Mouse (Mus musculus) kidney, postnatal 36 days (tissue): ENCODE results near the gene Pick1.
A peak's percentile ranks its signal among the peaks of the same experiment; 100 is the strongest.

ENCODE experiments used
- DNase-seq, 2 experiments: peaks; one replicate each; pipeline ENCODE4 v3.0.0; 2021 to 2022; ENCODE audit warnings: mixed read lengths in 2 of 2

Pick1 gene

DNA sequence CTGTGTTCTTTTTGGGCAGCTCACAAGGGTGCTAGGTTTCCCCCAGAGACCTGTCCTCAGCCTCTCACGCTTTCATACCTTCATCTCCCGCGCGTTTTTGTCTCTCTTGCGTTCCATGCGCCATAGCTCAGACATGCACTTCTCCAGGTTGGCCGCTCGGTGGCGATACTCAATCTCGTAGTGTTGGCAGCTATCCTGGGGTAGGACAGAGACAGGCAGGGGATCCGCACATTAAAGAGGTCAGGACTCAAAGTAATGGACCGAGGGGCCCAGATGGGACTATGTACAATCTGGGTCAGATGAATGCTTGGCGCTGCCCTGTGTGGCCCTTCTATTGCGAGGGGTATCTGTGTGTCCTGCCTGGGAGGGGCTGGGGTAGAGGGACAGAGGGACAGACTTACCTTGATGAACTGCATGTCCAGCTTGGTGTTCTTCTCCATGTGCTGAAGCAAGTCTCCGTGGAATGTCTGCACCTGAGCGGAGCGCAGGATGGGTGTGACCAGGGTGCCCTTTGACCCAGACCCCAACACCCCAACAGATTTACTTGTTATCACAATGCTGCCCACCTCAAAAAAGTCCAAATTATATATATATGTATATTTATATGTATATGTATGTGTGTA, 42.3 kb downstream of the Pick1 start:
- peak in 1 of 2 experiments; percentile 61 for DNase-seq

DNA sequence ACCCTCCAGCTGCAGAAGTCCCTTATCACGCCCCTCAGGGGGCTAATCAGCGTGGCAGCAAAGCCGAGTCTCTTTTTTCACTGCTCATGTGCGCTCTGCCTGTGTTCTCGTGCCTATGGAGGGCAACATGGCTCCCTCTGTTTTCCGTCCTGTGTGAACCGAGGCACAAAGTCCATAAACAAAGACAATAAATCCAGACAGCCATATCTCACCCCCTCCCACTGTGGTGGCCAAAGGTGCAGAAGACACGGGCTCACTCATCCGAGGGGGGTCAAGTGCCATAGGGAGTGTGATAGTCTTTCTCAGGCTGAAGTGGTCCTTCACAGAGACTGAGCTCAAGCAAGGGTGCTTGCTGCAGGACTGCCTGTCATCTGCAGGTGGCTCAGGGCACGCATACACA, 44.0 kb downstream of the Pick1 start:
- no peak for DNase-seq

DNA sequence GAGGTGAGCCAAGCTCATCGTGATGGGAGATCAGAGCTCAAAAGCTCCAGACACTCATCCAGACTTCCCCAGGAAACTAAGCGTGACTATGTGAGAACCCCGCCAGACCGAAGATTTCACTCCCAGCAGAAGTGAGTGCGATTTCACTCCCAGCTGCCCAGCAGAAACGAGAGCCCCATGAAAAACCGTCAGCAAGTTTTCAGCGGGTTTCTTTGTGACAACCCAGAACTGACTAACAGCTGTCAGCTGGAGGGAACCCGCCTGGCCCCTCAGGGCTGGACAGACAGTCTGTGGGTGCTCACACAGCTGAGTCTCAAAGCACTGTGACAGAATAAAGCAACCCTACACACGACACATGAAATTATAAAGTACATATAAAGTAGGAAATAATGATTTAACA, 48.8 kb downstream of the Pick1 start:
- no peak for DNase-seq

DNA sequence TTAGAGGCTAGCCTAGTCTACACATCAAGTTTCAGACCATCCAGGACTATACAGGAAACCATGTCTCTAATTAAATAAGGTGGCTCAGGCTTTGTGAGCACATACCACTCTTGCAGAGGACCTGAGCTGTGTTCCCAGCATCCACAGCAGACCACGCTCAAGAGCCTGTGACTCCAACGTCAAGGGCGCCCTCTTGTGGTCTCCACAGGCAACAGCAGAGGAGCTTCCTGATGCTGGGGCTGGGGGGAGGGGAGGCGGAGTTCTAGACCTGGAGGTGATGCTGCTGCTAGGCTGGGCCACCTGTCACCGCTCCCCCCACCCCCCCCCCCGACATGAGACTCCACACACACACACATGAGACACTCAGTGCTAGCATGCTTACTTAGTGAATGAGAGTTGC, 51.2 kb downstream of the Pick1 start:
- DNase-seq = peak; percentile 30 to 74

DNA sequence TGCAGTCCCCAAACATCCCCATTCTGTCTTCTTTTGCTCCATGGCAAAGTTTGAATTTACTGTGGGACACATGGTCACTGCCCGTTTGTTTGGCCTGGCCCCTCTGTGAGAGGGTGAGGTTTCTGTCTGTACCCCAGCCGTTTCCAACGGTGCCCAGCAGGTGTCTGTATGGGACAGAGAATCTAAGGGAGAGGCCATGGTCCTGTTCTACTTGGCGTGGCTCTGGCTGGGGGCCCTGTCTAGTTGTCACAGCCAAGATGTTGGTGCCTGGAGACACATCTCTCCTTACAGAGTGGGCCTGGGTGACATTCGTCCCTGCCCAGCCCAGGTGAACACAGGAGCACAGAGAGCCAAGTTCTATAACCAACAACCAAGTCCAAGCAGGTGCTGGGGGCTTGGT, 51.9 kb downstream of the Pick1 start:
- DNase-seq = peak in 1 of 2 experiments; percentile 37

DNA sequence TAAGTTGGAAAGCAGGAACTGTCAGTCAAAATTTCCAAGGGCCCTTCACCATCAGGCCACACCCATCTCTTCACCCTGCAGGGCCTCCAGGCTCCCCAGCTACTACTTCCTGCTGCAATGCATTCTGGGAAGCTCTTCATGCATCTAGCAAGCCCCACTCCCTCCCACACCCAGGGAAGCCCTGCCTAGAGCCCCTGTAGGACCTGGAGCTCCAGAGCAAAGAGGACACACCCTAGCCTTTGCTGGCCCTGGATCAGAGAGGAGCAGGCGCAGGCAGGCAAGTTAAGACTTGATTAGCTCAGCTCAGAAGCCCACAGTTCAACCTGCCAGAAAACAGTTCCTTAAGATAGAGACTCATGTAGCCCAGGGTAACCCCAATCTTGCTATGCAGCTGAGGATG, 52.4 kb downstream of the Pick1 start:
- no peak for DNase-seq

DNA sequence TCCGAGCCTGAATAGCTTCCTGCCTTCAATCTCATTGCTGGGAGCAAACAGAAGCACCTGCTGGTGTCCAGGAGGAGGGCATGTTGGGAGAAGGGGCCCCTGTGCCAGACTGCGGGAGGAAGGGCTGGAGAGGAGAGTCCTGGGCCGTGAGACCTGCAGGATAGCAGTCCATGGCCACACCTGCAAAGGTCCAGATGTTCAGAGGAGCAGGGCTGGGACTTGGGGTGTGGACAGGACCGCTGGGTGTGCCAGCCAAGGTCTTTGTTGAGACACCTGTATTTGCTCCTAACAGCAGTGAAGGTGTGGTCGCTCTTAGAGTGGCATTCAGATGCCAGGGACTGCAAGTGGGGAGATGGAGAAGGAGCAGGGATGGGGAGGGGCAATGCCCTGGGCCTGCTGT, 53.5 kb downstream of the Pick1 start:
- DNase-seq = no peak

DNA sequence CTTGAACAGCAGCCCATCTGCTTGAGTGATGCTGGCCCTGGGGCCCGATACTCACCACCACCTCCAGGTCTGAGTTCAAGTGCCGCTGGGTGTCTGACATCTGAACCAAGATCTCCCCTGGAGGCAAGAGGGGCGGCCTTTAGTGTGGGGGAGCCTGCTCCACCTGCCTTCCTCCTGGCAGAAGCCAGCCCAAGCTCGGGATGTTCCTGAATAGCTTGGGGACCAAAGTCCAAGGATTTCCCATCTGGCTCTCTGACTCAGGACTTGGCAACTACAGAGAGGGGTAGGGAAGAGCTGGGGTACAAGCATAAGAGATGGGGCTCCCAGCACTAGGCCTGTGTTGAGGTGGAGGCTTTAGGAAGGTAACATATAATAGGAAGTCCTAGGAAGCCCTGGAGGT, 54.4 kb downstream of the Pick1 start:
- DNase-seq = peak; percentile 66 to 79

DNA sequence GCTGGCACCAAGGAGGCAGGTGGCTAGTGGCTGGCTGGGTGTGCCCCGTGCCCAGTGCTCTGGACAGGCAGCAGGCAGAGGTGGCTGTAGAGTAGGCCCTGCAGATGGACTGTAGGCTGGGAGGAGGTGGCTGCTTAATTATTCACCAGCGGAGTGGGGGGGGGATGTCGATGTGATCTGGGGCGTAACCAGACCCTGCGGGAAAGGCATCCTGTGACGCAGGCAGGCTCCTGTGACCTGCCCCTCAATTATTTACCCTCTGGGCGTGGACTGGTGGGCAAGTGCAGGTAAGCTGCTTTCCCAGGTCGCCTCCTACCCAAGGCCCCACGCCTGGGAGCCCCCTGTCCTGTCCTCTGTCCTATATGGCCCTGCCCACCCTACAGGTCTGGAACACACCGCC, 56.4 kb downstream of the Pick1 start, which contains the start of gene Baiap2l2:
Baiap2l2 (minus strand) TSS at position 139 of the 400 bp plus-strand sequence.
- DNase-seq = peak; percentile 88 to 91

DNA sequence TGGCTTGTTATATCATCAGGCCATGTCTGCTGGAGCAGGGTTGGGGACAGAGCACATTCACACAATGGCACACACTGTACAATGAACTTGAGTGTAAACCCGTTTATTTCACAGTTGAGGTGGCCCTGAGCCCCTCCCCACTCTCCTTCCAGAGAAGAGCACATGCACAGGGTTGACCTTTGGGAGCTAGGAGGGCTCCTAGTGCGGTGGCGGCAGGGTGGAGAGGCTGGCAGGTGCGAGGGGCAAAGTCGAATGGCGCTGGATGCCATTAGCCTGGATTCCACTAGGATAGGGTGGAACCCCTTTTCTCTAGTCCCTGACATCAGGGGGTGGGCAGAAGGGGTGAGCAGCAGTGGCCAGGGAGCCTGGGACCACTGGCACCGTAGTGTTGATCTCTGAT, 57.2 kb downstream of the Pick1 start:
- DNase-seq = peak; percentile 76 to 77

DNA sequence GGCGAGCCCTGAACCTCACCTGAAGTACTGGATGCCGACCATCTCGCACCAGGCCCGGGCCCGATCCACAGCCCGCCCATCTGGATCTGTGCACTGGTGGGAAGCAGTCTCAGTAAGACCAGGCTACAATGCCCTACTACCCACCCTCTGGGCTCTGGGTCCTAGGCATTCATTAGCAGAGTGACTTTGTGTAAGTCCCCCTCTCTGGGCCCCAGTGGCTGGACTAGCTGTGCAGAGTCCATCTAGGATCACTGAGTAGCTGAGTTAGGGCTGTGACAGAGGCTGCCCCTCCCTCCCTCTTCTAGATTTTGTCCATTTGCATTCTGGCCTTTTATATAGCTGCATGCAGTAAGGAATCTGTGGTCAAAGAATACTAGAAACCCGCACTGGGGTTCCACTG, 58.1 kb downstream of the Pick1 start:
- DNase-seq = peak; percentile 52

DNA sequence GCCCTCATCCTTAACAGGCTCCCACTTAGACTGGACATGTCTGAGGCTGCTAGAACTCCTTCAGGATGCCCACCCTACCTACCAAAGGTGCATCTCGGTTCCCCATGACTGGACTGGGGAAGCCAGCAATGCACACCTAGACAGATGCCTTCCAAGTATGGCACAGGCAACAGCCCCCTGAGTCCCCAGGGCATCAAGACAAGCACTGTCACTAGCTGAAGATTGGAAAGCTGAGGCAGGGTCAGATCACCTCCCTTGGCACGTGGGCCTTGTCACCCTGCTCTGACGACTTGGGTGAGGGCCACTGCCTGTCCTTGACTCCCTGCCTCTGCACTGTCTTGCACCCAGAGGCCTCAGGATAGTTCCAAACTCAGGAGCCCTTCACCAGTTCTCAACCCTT, 59.4 kb downstream of the Pick1 start:
- no peak for DNase-seq

DNA sequence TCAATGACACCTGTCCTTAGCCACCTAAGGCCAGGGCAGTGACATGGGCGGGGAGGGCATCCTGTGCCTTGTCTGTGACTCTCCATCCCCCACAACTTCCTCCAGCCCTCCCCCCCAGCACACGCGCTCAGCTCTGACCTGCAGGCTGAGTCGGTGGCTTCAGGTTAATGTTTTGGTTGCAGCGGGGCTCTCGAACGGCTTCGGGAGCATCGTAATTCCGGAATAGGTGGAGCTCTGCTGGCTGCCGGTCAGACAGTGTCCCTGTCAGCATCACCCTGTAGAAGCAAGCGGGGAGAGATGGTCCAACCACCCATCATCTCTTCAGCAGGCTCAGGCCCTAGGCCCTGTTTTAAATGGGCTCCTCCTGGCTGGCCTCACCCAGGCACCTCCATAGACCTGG, 60.5 kb downstream of the Pick1 start:
- no peak for DNase-seq

DNA sequence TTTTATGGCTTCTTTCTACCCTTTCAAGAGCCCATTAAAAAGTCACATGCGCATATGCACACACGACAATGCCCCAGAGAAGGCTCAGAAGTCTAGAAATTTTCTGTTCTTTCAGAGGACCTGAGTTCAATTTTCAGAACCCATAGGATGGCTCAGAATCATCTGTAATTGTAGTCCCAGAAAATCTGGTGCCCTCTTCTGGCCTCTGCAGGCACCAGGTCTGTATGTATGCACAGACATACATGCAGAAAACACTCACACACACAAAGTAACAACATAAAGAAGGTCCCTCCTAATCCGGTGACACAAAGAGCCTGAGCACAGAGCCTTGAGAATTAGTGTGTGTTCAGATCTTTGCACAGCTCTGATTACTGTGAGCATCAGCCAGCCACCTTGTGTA, 61.4 kb downstream of the Pick1 start:
- DNase-seq = no peak

DNA sequence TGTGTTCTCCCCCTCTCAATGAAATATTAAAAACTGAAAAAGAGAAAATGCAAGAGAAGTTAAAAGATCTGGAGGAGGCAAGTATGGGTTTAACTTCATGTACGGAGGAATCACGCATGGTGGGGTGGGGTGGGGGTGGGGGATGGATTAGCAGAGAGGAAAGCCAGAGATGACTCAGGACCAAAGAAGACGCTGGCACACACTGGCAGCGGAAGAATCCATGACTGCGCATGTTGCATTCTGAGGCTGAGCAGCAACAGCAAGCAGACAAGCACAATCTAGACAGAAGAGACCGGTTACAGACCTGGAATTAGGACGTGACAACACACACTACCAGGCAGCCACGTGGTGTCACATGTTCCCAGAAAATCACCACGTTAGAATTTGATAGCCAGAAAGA, 63.8 kb downstream of the Pick1 start:
- DNase-seq = no peak

DNA sequence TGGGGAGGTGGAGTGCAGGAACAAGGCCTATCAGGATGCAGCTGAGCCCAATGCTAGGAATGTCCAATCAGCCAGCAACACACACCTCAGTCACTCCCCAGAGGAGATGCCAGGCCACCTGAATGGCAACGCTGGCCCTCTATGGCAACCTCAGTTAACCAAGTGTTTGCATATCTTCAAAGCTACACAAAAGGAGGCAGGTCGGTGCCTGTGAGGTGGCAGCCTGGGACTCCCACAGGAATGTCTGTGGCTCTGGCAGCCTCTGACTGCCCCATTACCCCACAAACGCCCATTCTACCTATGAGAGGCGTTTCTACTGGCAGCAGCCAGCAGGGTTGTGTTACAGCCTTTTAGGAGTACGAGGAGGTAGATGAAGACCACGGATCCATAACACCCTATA, 69.6 kb downstream of the Pick1 start:
- no peak for DNase-seq
